Mouse (Mus musculus): ENCODE measurements around the gene Usp4. TPM values are rescaled to one million over a fixed set of nuclear protein-coding genes. Genes with fewer than 3 reads are reported as not detected.

Usp4 gene
- polyA plus RNA-seq, 1 experiment = 89.4 TPM

DNA sequence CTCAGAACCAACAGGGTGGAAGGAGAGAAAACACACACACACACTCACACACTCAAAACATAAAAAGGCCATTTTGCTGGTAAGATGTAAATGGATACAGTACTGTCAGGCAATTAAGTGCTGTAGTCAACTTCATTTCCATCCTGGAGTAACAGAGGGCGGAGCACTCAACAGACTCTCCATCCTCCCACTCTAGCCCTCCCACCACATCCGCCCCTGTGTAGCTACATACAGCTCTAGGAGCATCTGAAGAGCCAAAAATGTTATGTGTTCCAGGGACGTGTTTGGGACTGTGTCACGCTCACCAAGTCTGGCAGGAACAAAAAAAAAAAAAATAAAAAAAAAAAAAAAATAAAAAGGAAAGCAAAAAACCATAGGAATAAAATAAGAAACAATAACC, 55.4 kb downstream of the Usp4 start:
- Histone ChIP-seq H3K4me3 (no peak overlapping the region), H3ac (ENCODE audit: control insufficient read depth, insufficient read length) (no peak overlapping the region), H3K27me3 (ENCODE audit: control insufficient read depth, insufficient read depth, insufficient read length) (no peaks in the 10 kb centered on the region), H3K79me2 (ENCODE audit: control insufficient read depth, insufficient read depth) (no peaks in the 10 kb centered on the region), H3K4me2 (ENCODE audit: low read depth) (no peak overlapping the region), H3K36me3 (ENCODE audit: control insufficient read depth, insufficient read depth) (no peaks in the 10 kb centered on the region)
- no peak for TF ChIP-seq MAX (IDR thresholded peaks at IDR 0.05; ENCODE audit: low read depth)
- TF ChIP-seq MYOD1 (IDR thresholded peaks at IDR 0.05; ENCODE audit: control insufficient read depth in 1 of 3, insufficient read length in 2 of 3, low read depth in 2 of 3) = no peak
- TF ChIP-seq SRF (IDR thresholded peaks at IDR 0.05; ENCODE audit: control insufficient read depth, insufficient read length, low read depth) = no peak
- no peak for TF ChIP-seq POLR2AphosphoS2 (IDR thresholded peaks at IDR 0.05; ENCODE audit: insufficient read length, low read depth)
- no peak for TF ChIP-seq REST (IDR thresholded peaks at IDR 0.05; ENCODE audit: insufficient read depth, insufficient read length)
- TF ChIP-seq POLR2A (IDR thresholded peaks at IDR 0.05; ENCODE audit: insufficient read length, low read depth) = no peak
- no peak for TF ChIP-seq E2F4 (IDR thresholded peaks at IDR 0.05; ENCODE audit: insufficient read depth)
- TF ChIP-seq USF1 (IDR thresholded peaks at IDR 0.05; ENCODE audit: low read depth) = no peak
- no peak for TF ChIP-seq MYOG (IDR thresholded peaks at IDR 0.05; ENCODE audit: control insufficient read depth in 1 of 3, insufficient read depth in 1 of 3, insufficient read length in 2 of 3, low read depth in 2 of 3)
- TF ChIP-seq TCF12 (IDR thresholded peaks at IDR 0.05; ENCODE audit: insufficient read depth, poor library complexity, severe bottlenecking) = no peak
- no peak for TF ChIP-seq CEBPB (IDR thresholded peaks at IDR 0.05; ENCODE audit: insufficient read depth, poor library complexity, severe bottlenecking)
- no peak for TF ChIP-seq TCF3 (IDR thresholded peaks at IDR 0.05; ENCODE audit: insufficient read length, low read depth)

DNA sequence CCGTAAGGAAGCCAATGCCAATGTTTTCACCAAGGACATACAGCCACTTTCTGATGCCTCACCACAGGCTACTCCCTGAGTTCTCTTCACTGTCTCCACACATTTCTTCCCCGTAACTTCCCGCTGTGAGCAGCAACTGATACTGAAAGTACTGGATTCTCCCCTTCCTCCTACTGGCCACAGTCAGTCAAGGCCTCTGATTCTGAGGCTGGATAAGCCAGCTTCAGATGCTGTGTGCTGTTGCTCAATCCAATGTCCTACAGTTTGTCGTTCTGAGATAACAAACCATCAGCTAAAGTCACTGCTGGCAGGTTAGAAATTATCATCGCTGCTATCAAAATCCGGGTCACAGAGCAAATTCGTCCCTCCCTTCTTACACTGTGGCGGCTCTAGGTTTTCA, 56.8 kb downstream of the Usp4 start:
- TF ChIP-seq REST (IDR thresholded peaks at IDR 0.05; ENCODE audit: insufficient read depth, insufficient read length) (no peak), TCF3 (IDR thresholded peaks at IDR 0.05; ENCODE audit: insufficient read length, low read depth) (no peak), MYOG (IDR thresholded peaks at IDR 0.05; ENCODE audit: control insufficient read depth in 1 of 3, insufficient read depth in 1 of 3, insufficient read length in 2 of 3, low read depth in 2 of 3) (no peak), TCF12 (IDR thresholded peaks at IDR 0.05; ENCODE audit: insufficient read depth, poor library complexity, severe bottlenecking) (no peak), E2F4 (IDR thresholded peaks at IDR 0.05; ENCODE audit: insufficient read depth) (no peak), USF1 (IDR thresholded peaks at IDR 0.05; ENCODE audit: low read depth) (no peak), CEBPB (IDR thresholded peaks at IDR 0.05; ENCODE audit: insufficient read depth, poor library complexity, severe bottlenecking) (no peak), MAX (IDR thresholded peaks at IDR 0.05; ENCODE audit: low read depth) (no peak), POLR2A (IDR thresholded peaks at IDR 0.05; ENCODE audit: insufficient read length, low read depth) (no peak), MYOD1 (IDR thresholded peaks at IDR 0.05; ENCODE audit: control insufficient read depth in 1 of 3, insufficient read length in 2 of 3, low read depth in 2 of 3) (no peak), SRF (IDR thresholded peaks at IDR 0.05; ENCODE audit: control insufficient read depth, insufficient read length, low read depth) (no peak), POLR2AphosphoS2 (IDR thresholded peaks at IDR 0.05; ENCODE audit: insufficient read length, low read depth) (no peak)

DNA sequence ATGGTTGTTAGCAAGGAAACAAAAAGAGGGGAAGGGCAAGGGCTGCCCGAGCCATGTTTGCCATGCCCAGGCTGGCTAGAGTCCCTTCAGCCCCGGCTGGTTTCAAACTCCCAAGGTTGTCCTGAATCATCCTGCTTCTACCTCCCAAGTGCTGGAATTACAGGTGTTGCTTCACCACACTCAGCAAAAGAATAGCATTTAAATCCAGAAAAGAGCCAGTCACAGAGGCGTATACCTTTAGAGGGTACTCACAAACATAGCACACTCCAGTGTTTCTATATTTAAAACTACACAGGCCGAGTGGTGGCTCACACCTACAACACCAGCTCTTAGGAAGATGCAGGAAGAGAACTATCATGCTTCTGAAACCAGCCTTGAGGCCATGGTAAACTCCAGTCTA, 61.9 kb downstream of the Usp4 start:
- TF ChIP-seq USF1 (IDR thresholded peaks at IDR 0.05; ENCODE audit: low read depth) = no peak
- TF ChIP-seq REST (IDR thresholded peaks at IDR 0.05; ENCODE audit: insufficient read depth, insufficient read length) = no peak
- TF ChIP-seq POLR2AphosphoS2 (IDR thresholded peaks at IDR 0.05; ENCODE audit: insufficient read length, low read depth) = no peak
- TF ChIP-seq POLR2A (IDR thresholded peaks at IDR 0.05; ENCODE audit: insufficient read length, low read depth) = no peak
- TF ChIP-seq MYOD1 (IDR thresholded peaks at IDR 0.05; ENCODE audit: control insufficient read depth in 1 of 3, insufficient read length in 2 of 3, low read depth in 2 of 3) = no peak
- TF ChIP-seq CEBPB (IDR thresholded peaks at IDR 0.05; ENCODE audit: insufficient read depth, poor library complexity, severe bottlenecking) = no peak
- no peak for TF ChIP-seq TCF3 (IDR thresholded peaks at IDR 0.05; ENCODE audit: insufficient read length, low read depth)
- no peak for TF ChIP-seq SRF (IDR thresholded peaks at IDR 0.05; ENCODE audit: control insufficient read depth, insufficient read length, low read depth)
- no peak for TF ChIP-seq MYOG (IDR thresholded peaks at IDR 0.05; ENCODE audit: control insufficient read depth in 1 of 3, insufficient read depth in 1 of 3, insufficient read length in 2 of 3, low read depth in 2 of 3)
- no peak for TF ChIP-seq E2F4 (IDR thresholded peaks at IDR 0.05; ENCODE audit: insufficient read depth)
- TF ChIP-seq MAX (IDR thresholded peaks at IDR 0.05; ENCODE audit: low read depth) = no peak
- no peak for TF ChIP-seq TCF12 (IDR thresholded peaks at IDR 0.05; ENCODE audit: insufficient read depth, poor library complexity, severe bottlenecking)
- Histone ChIP-seq H3ac (ENCODE audit: control insufficient read depth, insufficient read length) (no peak overlapping the region), H3K27me3 (ENCODE audit: control insufficient read depth, insufficient read depth, insufficient read length) (no peaks in the 10 kb centered on the region), H3K4me2 (ENCODE audit: low read depth) (no peak overlapping the region), H3K4me3 (no peak overlapping the region), H3K36me3 (ENCODE audit: control insufficient read depth, insufficient read depth) (no peaks in the 10 kb centered on the region), H3K79me2 (ENCODE audit: control insufficient read depth, insufficient read depth) (no peaks in the 10 kb centered on the region)

More for the DNA sequence above, 56.8 kb downstream of the Usp4 start:
- no peaks in the 10 kb centered on the region for H3K27me3 ChIP-seq (ENCODE audit: control insufficient read depth, insufficient read depth, insufficient read length)
- no peaks in the 10 kb centered on the region for H3K79me2 ChIP-seq (ENCODE audit: control insufficient read depth, insufficient read depth)
- H3K36me3 ChIP-seq (ENCODE audit: control insufficient read depth, insufficient read depth) = no peaks in the 10 kb centered on the region
- no peak overlapping the region for H3ac ChIP-seq (ENCODE audit: control insufficient read depth, insufficient read length)
- no peak overlapping the region for H3K4me3 ChIP-seq
- H3K4me2 ChIP-seq (ENCODE audit: low read depth) = no peak overlapping the region

DNA sequence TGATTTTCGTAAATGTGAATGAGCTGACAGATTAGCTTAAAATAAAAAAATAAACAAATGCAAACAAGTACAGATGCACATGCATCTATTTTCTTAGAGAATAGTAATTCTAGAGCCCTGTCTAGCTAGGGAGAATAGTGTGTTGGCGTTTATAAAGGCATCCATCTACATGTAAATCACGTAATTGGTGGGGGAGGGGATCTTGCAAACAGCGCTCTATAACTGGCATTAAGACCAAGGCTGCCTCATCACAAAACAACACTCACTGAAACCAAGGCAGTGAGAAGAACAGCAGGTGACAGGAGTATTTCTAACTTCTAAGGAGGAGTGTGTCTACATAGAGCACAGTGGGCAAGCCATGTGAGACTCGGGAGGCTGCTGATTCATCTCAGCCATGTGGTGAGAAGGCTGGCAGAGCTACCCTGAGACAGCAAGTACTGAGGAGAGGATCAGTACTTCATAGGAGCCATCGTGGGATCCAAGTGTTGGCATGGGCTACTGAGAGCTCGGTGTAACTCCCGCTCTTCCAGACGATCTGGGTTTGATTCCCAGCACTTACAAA, 63.8 kb downstream of the Usp4 start:
- H3K79me2 ChIP-seq (ENCODE audit: control insufficient read depth, insufficient read depth) = no peaks in the 10 kb centered on the region
- no peak overlapping the region for H3ac ChIP-seq (ENCODE audit: control insufficient read depth, insufficient read length)

More for the DNA sequence above, 63.8 kb downstream of the Usp4 start:
- Histone ChIP-seq H3K4me3 (no peak overlapping the region), H3K27me3 (ENCODE audit: control insufficient read depth, insufficient read depth, insufficient read length) (no peaks in the 10 kb centered on the region), H3K4me2 (ENCODE audit: low read depth) (no peak overlapping the region), H3K36me3 (ENCODE audit: control insufficient read depth, insufficient read depth) (no peaks in the 10 kb centered on the region)
- TF ChIP-seq MYOG (IDR thresholded peaks at IDR 0.05; ENCODE audit: control insufficient read depth in 1 of 3, insufficient read depth in 1 of 3, insufficient read length in 2 of 3, low read depth in 2 of 3) (no peak), POLR2A (IDR thresholded peaks at IDR 0.05; ENCODE audit: insufficient read length, low read depth) (no peak), USF1 (IDR thresholded peaks at IDR 0.05; ENCODE audit: low read depth) (no peak), SRF (IDR thresholded peaks at IDR 0.05; ENCODE audit: control insufficient read depth, insufficient read length, low read depth) (no peak), MYOD1 (IDR thresholded peaks at IDR 0.05; ENCODE audit: control insufficient read depth in 1 of 3, insufficient read length in 2 of 3, low read depth in 2 of 3) (no peak), MAX (IDR thresholded peaks at IDR 0.05; ENCODE audit: low read depth) (no peak)

All from myocyte (in vitro differentiated cells).